Mouse (Mus musculus) midbrain, embryonic 11.5 days (tissue): ENCODE results near the gene Ptprn. TPM values are rescaled to one million over a fixed set of nuclear protein-coding genes. Genes with fewer than 3 reads are reported as not detected.

Source experiments
- ATAC-seq: fragments of 200-750 bp; cut with Nextera tagmentation; 2 replicates; pipeline ENCODE4 v1.8.0; 2017; ENCODE audit warnings: moderate TSS enrichment, moderate library complexity; ENCODE audit not compliant: low FRiP score
- DNase-seq: peaks from one replicate; pipeline ENCODE4 v3.0.0; 2015; ENCODE audit warnings: low spot score; ENCODE audit errors: missing footprints
- H3K27ac ChIP-seq: fragments of 300-500 bp; sonication (generic); 2 replicates; pipeline ENCODE4 v1.5.1; 2014; ENCODE audit warnings: low read depth, low read length
- H3K27me3 ChIP-seq: fragments of 300-500 bp; sonication (generic); 2 replicates; pipeline ENCODE4 v1.6.1; 2014; ENCODE audit warnings: mild to moderate bottlenecking, low read length, moderate library complexity, mixed read lengths; ENCODE audit not compliant: control insufficient read depth, insufficient read depth
- H3K36me3 ChIP-seq: fragments of 300-500 bp; sonication (generic); 2 replicates; pipeline ENCODE4 v1.6.1; 2014; ENCODE audit warnings: mild to moderate bottlenecking, low read length, moderate library complexity, mixed read lengths; ENCODE audit not compliant: control insufficient read depth, insufficient read depth
- H3K4me1 ChIP-seq: fragments of 300-500 bp; sonication (generic); 2 replicates; pipeline ENCODE4 v1.6.1; 2014; ENCODE audit warnings: low read length; ENCODE audit not compliant: control insufficient read depth, insufficient read depth
- H3K4me2 ChIP-seq: fragments of 300-500 bp; sonication (generic); 2 replicates; pipeline ENCODE4 v1.6.1; 2014; ENCODE audit warnings: mild to moderate bottlenecking, moderate library complexity
- H3K4me3 ChIP-seq: fragments of 300-500 bp; sonication (generic); 2 replicates; pipeline ENCODE4 v1.5.1; 2014; ENCODE audit warnings: low read depth, low read length
- H3K9ac ChIP-seq: fragments of 300-500 bp; sonication (generic); 2 replicates; pipeline ENCODE4 v1.6.1; 2014; ENCODE audit warnings: low read length
- H3K9me3 ChIP-seq: fragments of 300-500 bp; sonication (generic); 2 replicates; pipeline ENCODE4 v1.6.1; 2016; ENCODE audit warnings: low read length; ENCODE audit not compliant: control insufficient read depth
- WGBS: fragments of 180-500 bp; shearing (Covaris S2); extraction: QIAGEN DNeasy Blood & Tissue Kit; methylation state at CpG from one replicate; pipeline ENCODE4 v1.1.7; 2014; 5-methylcytosine and 5-hydroxymethylcytosine counted together
- polyA plus RNA-seq: library from polyadenylated mRNA; unstranded; fragments of >200 nt; fragmentation: Nextera tagmentation; extraction: Ambion mirVana; gene quantifications from 2 replicates; pipeline ENCODE4 v1.2.1, GENCODE M21; 2014

Gene Ptprn
- polyA plus RNA-seq, 1 experiment from 2014 or later = 4.2 TPM

- peak within 1 kb of the TSS; percentile 49 for H3K4me3 ChIP-seq
- no peaks in the 10 kb centered on the region for H3K9me3 ChIP-seq
- peak within 1 kb of the TSS; percentile 94 for H3K4me2 ChIP-seq
- no peak within 1 kb of the TSS for H3K27ac ChIP-seq
- H3K9ac ChIP-seq = peak within 1 kb of the TSS; percentile 47
- WGBS = under 1% methylated on average over 34 of the region's 34 CpGs
- H3K4me1 ChIP-seq = peaks cover 11% of the 10 kb centered on the region
- H3K36me3 ChIP-seq = 0 out of 2 replicates have a peak, but pooled peaks cover 2% of the 10 kb centered on the region
- DNase-seq (peak; percentile 94), ATAC-seq (peak; percentile 49; the same call in 1 of the 2 replicates)
- peaks cover 47% of the 10 kb centered on the region for H3K27me3 ChIP-seq
These were observed 44.8 kb downstream of the Ptprn start, which contains the start of gene Tuba4a for GRCm38 (mm10) chr1:75219531-75219930. Gene Tuba4a, minus strand, starts transcription at chr1:75219865.

DNA sequence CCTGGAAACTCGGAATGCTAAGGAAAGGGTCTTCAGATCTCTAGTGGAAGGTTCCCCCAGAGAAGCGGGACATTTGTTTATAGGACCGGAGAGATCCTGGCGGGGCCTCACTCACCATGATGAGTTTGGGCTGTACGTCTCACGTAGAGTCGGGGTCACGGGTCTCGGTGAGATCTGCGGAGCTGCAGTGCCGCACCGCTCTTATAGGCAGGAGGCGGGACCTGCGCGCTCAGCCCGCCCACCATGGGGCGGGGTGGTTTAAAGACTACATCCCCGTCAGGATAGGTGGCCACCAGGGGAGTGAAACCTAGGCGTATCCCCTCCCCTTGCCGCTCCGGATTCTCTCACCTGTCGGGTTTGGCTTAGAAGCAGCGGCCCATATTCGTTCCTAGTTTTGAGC, 45.2 kb downstream of the Ptprn start:
- H3K9me3 ChIP-seq = no peaks in the 10 kb centered on the region
- WGBS = under 1% methylated on average over 24 of the region's 24 CpGs
- 0 out of 2 replicates have a peak, but pooled peaks cover 4% of the 10 kb centered on the region for H3K36me3 ChIP-seq
- peaks cover 47% of the 10 kb centered on the region for H3K27me3 ChIP-seq
- peak overlapping the region; percentile 94 for H3K4me2 ChIP-seq
- H3K9ac ChIP-seq = peak overlapping the region; percentile 47
- ATAC-seq = peak; percentile 81
- peak overlapping the region; percentile 49 for H3K4me3 ChIP-seq
- H3K4me1 ChIP-seq = peaks cover 11% of the 10 kb centered on the region
- DNase-seq = peak; percentile 94
- no peak overlapping the region for H3K27ac ChIP-seq

- peaks cover 47% of the 10 kb centered on the region for H3K27me3 ChIP-seq
- H3K4me3 ChIP-seq = peak overlapping the region; percentile 49
- H3K27ac ChIP-seq = no peak overlapping the region
- H3K4me2 ChIP-seq = peak overlapping the region; percentile 94
- peak; percentile 58; the same call in 1 of the 2 replicates for ATAC-seq
- H3K36me3 ChIP-seq = peaks cover 4% of the 10 kb centered on the region; the same call in 1 of the 2 replicates
- peaks cover 11% of the 10 kb centered on the region for H3K4me1 ChIP-seq
- no peaks in the 10 kb centered on the region for H3K9me3 ChIP-seq
- DNase-seq = peak; percentile 87
- peak overlapping the region; percentile 36; the same call in 1 of the 2 replicates for H3K9ac ChIP-seq
- 3% methylated on average over 38 of the region's 38 CpGs for WGBS
These were observed 45.9 kb downstream of the Ptprn start for GRCm38 (mm10) chr1:75218227-75219001.

DNA sequence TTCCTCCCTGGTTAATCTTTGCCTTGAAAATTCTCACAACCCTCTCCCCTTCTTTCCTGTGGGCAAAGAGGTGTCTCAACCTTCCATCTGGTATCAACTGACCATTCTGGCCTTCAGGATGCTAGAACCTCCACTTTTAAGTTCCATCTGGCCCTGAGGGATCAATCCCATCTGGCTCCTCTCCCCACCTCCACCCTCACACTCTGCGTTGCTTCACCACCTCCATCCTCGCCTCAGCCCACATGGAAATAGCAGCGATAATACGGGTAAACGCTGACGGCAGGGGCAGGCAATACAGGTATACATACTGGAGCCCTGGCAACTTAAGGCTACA, 46.4 kb downstream of the Ptprn start:
- H3K9me3 ChIP-seq = no peaks in the 10 kb centered on the region
- peak overlapping the region; percentile 49; the same call in 1 of the 2 replicates for H3K4me3 ChIP-seq
- H3K4me1 ChIP-seq = peaks cover 11% of the 10 kb centered on the region
- H3K36me3 ChIP-seq = peaks cover 4% of the 10 kb centered on the region; the same call in 1 of the 2 replicates
- DNase-seq = peak; percentile 85
- ATAC-seq = no peak
- H3K9ac ChIP-seq = no peak overlapping the region
- H3K27me3 ChIP-seq = peaks cover 47% of the 10 kb centered on the region
- 9% methylated on average over 6 of the region's 6 CpGs for WGBS
- H3K27ac ChIP-seq = no peak overlapping the region
- peak overlapping the region; percentile 94; the same call in 1 of the 2 replicates for H3K4me2 ChIP-seq

GRCm38 (mm10) chr1:75216797-75217585, 47.3 kb downstream of the Ptprn start:
- Histone ChIP-seq H3K4me3 (no peak overlapping the region), H3K4me2 (no peak overlapping the region), H3K9me3 (no peaks in the 10 kb centered on the region), H3K27ac (no peak overlapping the region), H3K27me3 (peaks cover 47% of the 10 kb centered on the region), H3K4me1 (peaks cover 11% of the 10 kb centered on the region), H3K36me3 (peaks cover 4% of the 10 kb centered on the region; the same call in 1 of the 2 replicates), H3K9ac (no peak overlapping the region)
- DNase-seq = no peak
- ATAC-seq = no peak
- whole genome bisulfite sequencing = 82% methylated on average over 13 of the region's 13 CpGs

DNA sequence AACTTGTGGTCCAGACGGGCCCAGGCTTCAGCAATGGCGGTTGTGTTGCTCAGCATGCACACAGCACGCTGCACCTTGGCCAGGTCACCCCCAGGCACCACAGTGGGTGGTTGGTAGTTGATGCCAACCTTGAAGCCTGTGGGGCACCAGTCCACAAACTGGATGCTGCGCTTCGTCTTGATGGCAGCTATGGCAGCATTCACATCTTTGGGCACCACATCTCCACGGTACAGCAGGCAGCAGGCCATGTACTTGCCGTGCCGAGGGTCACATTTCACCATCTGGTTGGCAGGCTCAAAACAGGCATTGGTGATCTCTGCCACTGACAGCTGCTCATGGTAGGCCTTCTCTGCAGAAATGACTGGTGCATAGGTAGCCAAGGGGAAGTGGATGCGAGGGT, 48.5 kb downstream of the Ptprn start:
- Histone ChIP-seq H3K4me1 (peaks cover 20% of the 10 kb centered on the region), H3K27ac (no peak overlapping the region), H3K27me3 (peaks cover 40% of the 10 kb centered on the region), H3K36me3 (peaks cover 4% of the 10 kb centered on the region; the same call in 1 of the 2 replicates), H3K4me2 (no peak overlapping the region), H3K9ac (no peak overlapping the region), H3K9me3 (no peaks in the 10 kb centered on the region), H3K4me3 (no peak overlapping the region)
- WGBS = 94% methylated on average over 9 of the region's 9 CpGs
- DNase-seq = no peak
- no peak for ATAC-seq

DNA sequence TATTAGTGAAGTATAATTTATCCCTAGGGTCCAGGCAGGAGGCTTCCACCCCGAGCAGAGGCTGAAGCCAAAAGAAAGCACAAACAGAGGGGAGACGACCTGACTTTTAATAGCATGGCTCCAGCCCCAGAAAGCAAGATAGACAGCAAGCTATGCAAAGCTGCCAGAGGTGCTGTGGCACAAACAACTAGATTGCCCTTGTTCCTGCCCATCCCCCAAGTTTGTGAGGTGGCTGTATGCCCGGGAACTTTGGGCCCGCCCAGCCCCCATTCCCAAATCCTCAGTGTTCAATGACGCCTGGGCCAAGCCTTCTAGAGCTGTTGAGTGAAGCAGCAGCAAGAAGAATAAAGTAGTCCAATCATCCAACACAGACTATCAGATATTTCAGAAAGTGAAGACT, 49.4 kb downstream of the Ptprn start:
- H3K27ac ChIP-seq = no peak overlapping the region
- ATAC-seq (no peak), DNase-seq (no peak)
- H3K4me1 ChIP-seq = peaks cover 23% of the 10 kb centered on the region
- H3K9me3 ChIP-seq = no peaks in the 10 kb centered on the region
- H3K36me3 ChIP-seq = peaks cover 4% of the 10 kb centered on the region; the same call in 1 of the 2 replicates
- H3K27me3 ChIP-seq = peaks cover 31% of the 10 kb centered on the region
- WGBS = 77% methylated on average over 5 of the region's 5 CpGs
- no peak overlapping the region for H3K4me3 ChIP-seq
- no peak overlapping the region for H3K4me2 ChIP-seq
- H3K9ac ChIP-seq = no peak overlapping the region

DNA sequence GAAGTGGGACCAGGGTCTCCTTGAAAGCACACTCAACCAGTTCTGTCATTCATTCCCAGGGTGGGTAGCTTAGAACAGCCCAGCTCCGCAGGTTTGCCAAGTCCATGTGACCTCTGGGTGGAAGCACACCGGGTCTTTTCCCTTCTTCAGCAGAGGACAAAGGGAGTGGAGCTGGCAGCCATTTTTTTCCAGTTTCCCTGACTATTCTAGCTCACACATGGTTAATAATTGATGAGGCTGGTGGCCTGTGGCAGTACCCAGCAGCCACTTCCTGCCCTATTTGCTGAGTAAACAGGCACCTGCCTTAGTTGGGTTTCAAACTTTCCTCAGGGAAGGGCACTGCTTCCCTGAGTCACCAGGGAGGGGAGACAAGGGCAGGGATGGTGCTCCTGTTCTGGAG, 49.9 kb downstream of the Ptprn start:
- Histone ChIP-seq H3K4me2 (no peak overlapping the region), H3K36me3 (peaks cover 4% of the 10 kb centered on the region; the same call in 1 of the 2 replicates), H3K9ac (no peak overlapping the region), H3K9me3 (no peaks in the 10 kb centered on the region), H3K4me1 (peaks cover 21% of the 10 kb centered on the region), H3K4me3 (no peak overlapping the region), H3K27me3 (peaks cover 26% of the 10 kb centered on the region), H3K27ac (no peak overlapping the region)
- no peak for ATAC-seq
- no peak for DNase-seq
- 88% methylated on average over 2 of the region's 2 CpGs for WGBS
